Mouse (Mus musculus) stomach, postnatal 0 days (tissue): Measurements from ENCODE around the gene Catsperd.

Source experiments
- CTCF ChIP-seq: IDR thresholded peaks from 2 replicates; pipeline ENCODE4 v1.5.1; 2016; ENCODE audit warnings: antibody characterized with exemption, low read depth, mild to moderate bottlenecking, moderate library complexity
- EP300 ChIP-seq: optimal IDR thresholded peaks from 2 replicates; pipeline ENCODE3; 2016; ENCODE audit warnings: antibody characterized with exemption

DNA sequence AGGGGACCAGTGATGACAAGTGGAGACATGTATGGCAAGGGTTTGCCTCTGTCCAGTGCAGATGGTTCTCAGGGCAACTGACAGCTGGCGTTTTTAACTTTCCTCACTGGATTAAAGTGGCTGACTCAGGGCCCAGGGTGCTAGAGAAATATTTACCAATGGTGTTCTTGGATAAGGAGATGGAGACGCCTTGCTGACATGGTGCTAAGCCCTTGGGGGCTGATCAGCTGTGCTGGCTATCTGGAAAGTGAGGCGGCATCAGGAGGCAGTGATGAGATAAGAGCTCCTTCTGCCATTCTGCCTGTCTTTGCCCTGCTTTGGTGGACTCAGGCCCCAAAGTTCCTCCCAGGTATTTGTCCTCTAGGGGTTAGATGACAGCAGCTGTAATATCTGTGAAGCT lies 54.9 kb downstream of the Catsperd start:
- TF ChIP-seq CTCF (no peak), EP300 (no peak)
